Mouse (Mus musculus): ENCODE data around the gene Spon2. TPM values are rescaled to one million over a fixed set of nuclear protein-coding genes. Genes with fewer than 3 reads are reported as not detected.
A peak's percentile ranks its signal among the peaks of the same experiment; 100 is the strongest.

Spon2 gene
- total and polyA plus RNA-seq, 2 experiments from 2014 or later, result 47.2 to 58.1 TPM

DNA sequence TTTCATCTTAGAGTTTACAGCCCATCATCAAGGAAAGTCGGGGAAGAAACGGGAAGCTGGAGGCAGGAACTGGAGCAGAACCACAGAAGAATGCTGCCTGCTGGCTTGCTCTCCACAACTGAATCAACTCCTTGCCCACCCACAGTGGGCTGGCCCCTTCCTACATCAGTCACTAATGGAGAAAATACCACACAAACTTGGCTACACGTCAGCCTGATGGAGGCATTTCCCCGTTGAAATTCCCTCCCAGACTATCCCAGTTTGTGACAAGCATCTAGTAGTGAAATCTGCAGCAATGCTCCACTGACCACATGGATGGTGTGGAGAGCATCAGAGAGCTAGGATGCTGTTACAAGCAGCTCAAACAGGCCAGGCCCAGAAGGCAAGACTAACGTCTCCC is 14.5 kb upstream of the Spon2 start:
- H3K4me1 ChIP-seq (ENCODE audit: control insufficient read depth, insufficient read depth), result peaks cover 20% of the 10 kb centered on the region; the same call in 1 of the 2 replicates
- H3K9ac ChIP-seq (replicated peaks; ENCODE audit: low read depth, low read length), result no peak overlapping the region
- no peaks in the 10 kb centered on the region for H3K9me3 ChIP-seq (replicated peaks; ENCODE audit: control insufficient read depth, low read length)
- no peak for TF ChIP-seq CTCF (IDR thresholded peaks at IDR 0.05; ENCODE audit: low read depth)
- no peak for TF ChIP-seq EP300 (IDR thresholded peaks at IDR 0.05; ENCODE audit: low read depth)
- 75% methylated on average over 5 of the region's 5 CpGs for WGBS
- H3K4me2 ChIP-seq (ENCODE audit: low read depth, low read length), result no peak overlapping the region
- ATAC-seq (ENCODE audit: insufficient read depth, low read depth), result no peak
- H3K36me3 ChIP-seq (replicated peaks; ENCODE audit: control insufficient read depth, insufficient read depth, low read length), result no peaks in the 10 kb centered on the region
- no peak overlapping the region for H3K27ac ChIP-seq (ENCODE audit: low read depth)
- H3K4me3 ChIP-seq (ENCODE audit: low read depth, low read length), result no peak overlapping the region
- no peaks in the 10 kb centered on the region for H3K27me3 ChIP-seq (ENCODE audit: control insufficient read depth, insufficient read depth, low read length)
- DNase-seq (ENCODE audit: low spot score), result no peak

DNA sequence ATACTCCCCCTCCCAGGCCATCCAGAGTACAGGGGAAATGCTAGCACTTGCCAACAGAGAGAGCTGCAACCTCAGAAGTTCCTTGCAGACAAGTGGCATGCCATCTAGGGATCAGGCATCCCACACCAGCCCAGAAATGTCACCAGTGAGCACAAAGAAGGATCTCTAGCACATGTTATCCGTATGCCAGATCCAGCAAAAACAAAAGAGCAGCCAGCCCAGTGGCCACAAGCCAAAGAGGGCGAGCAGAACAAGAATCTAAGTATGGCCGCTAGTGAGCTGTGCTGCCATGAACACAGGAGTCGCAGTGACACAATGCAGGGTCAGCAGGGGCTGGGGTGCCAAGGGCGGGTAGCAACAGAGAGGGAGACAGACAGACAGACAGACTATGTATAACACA is 12.0 kb upstream of the Spon2 start:
- DNase-seq (ENCODE audit: low spot score) (no peak), ATAC-seq (ENCODE audit: insufficient read depth, low read depth) (no peak)
- Histone ChIP-seq H3K27ac (ENCODE audit: low read depth) (no peak overlapping the region), H3K9ac (replicated peaks; ENCODE audit: low read depth, low read length) (no peak overlapping the region), H3K4me2 (ENCODE audit: low read depth, low read length) (no peak overlapping the region), H3K4me3 (ENCODE audit: low read depth, low read length) (no peak overlapping the region), H3K27me3 (ENCODE audit: control insufficient read depth, insufficient read depth, low read length) (no peaks in the 10 kb centered on the region), H3K9me3 (replicated peaks; ENCODE audit: control insufficient read depth, low read length) (no peaks in the 10 kb centered on the region), H3K4me1 (ENCODE audit: control insufficient read depth, insufficient read depth) (peaks cover 18% of the 10 kb centered on the region; the same call in 1 of the 2 replicates), H3K36me3 (replicated peaks; ENCODE audit: control insufficient read depth, insufficient read depth, low read length) (no peaks in the 10 kb centered on the region)
- TF ChIP-seq EP300 (IDR thresholded peaks at IDR 0.05; ENCODE audit: low read depth) (no peak), CTCF (IDR thresholded peaks at IDR 0.05; ENCODE audit: low read depth) (peak; percentile 10; the same call in 1 of the 2 replicates)
- 23% methylated on average over 5 of the region's 5 CpGs for WGBS

DNA sequence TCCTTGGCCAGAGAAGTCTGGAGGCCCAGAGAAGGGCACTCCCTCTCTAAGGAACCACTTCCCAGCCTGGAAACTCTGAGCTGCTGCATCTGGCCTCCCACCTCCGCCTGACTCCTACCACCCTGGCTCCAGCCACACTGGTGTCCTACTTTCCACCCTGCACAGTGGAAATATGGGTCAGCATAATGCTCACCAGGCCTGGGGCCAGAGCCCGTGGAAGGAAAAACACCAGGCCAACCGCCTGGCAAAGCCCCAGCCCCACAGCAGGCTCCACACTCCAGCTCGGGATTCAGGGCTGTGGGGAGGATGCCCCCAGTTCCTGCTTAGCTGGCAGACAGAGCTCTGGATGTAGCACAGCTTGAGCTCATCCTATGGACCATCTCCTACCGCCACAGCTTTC is 10.2 kb upstream of the Spon2 start:
- Histone ChIP-seq H3K4me3 (ENCODE audit: low read depth, low read length) (no peak overlapping the region), H3K4me2 (ENCODE audit: low read depth, low read length) (no peak overlapping the region), H3K27me3 (ENCODE audit: control insufficient read depth, insufficient read depth, low read length) (no peaks in the 10 kb centered on the region), H3K9me3 (replicated peaks; ENCODE audit: control insufficient read depth, low read length) (no peaks in the 10 kb centered on the region), H3K9ac (replicated peaks; ENCODE audit: low read depth, low read length) (no peak overlapping the region), H3K4me1 (ENCODE audit: control insufficient read depth, insufficient read depth) (peaks cover 12% of the 10 kb centered on the region; the same call in 1 of the 2 replicates), H3K27ac (ENCODE audit: low read depth) (peak overlapping the region; percentile 68), H3K36me3 (replicated peaks; ENCODE audit: control insufficient read depth, insufficient read depth, low read length) (no peaks in the 10 kb centered on the region)
- 46% methylated on average over 5 of the region's 5 CpGs for WGBS
- no peak for DNase-seq (ENCODE audit: low spot score)
- no peak for TF ChIP-seq CTCF (IDR thresholded peaks at IDR 0.05; ENCODE audit: low read depth)
- TF ChIP-seq EP300 (IDR thresholded peaks at IDR 0.05; ENCODE audit: low read depth), result no peak
- ATAC-seq (ENCODE audit: insufficient read depth, low read depth), result peak; percentile 62

DNA sequence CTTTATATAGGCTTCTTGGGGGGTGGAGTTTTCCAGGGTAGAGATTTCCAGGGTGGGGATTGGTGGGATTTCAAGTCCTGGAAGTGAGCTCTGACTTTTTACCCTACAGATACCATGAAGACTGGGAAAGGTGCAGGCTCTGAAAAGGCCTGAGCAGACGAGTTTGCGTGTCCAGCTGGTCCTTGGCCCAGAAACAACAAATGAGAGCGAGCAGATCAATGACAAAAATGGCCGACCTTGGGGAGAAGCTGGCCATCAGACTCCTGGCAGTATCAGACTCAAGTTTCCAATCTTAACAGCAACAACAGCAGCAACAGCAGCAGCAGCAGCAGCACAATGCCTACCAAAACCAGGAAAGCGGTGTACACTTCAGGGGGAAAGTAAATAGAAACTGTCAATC is 7.4 kb upstream of the Spon2 start:
- Histone ChIP-seq H3K9me3 (replicated peaks; ENCODE audit: control insufficient read depth, low read length) (no peaks in the 10 kb centered on the region), H3K27ac (ENCODE audit: low read depth) (peak overlapping the region; percentile 36; the same call in 1 of the 2 replicates), H3K9ac (replicated peaks; ENCODE audit: low read depth, low read length) (no peak overlapping the region), H3K27me3 (ENCODE audit: control insufficient read depth, insufficient read depth, low read length) (no peaks in the 10 kb centered on the region), H3K4me3 (ENCODE audit: low read depth, low read length) (no peak overlapping the region), H3K36me3 (replicated peaks; ENCODE audit: control insufficient read depth, insufficient read depth, low read length) (no peaks in the 10 kb centered on the region), H3K4me1 (ENCODE audit: control insufficient read depth, insufficient read depth) (peaks cover 22% of the 10 kb centered on the region), H3K4me2 (ENCODE audit: low read depth, low read length) (no peak overlapping the region)
- ATAC-seq (ENCODE audit: insufficient read depth, low read depth) (no peak), DNase-seq (ENCODE audit: low spot score) (no peak)
- TF ChIP-seq EP300 (IDR thresholded peaks at IDR 0.05; ENCODE audit: low read depth) (no peak), CTCF (IDR thresholded peaks at IDR 0.05; ENCODE audit: low read depth) (no peak)
- WGBS, result 87% methylated on average over 5 of the region's 5 CpGs

DNA sequence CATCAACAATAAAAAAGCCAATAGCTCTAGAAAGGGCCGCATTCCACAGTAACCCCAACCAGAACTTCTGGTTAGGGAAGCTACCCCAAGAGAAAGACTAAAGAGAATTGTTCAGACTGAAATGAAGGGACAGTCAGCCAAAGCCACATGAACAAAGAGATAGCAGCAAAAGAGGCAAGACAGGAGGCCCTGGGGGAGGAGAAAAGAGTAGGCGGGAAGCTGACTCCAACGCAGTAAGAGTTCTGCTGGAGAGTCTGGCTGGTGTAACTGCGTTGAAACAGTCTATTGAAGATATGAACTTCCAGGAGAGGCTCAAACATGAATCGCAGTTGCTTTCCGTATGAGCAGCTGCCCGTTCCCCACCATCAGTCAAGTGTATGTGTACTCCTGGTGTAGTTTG is 6.2 kb upstream of the Spon2 start:
- ATAC-seq (ENCODE audit: insufficient read depth, low read depth) (no peak), DNase-seq (ENCODE audit: low spot score) (no peak)
- Histone ChIP-seq H3K4me2 (ENCODE audit: low read depth, low read length) (no peak overlapping the region), H3K27me3 (ENCODE audit: control insufficient read depth, insufficient read depth, low read length) (no peaks in the 10 kb centered on the region), H3K27ac (ENCODE audit: low read depth) (no peak overlapping the region), H3K9ac (replicated peaks; ENCODE audit: low read depth, low read length) (no peak overlapping the region), H3K9me3 (replicated peaks; ENCODE audit: control insufficient read depth, low read length) (no peaks in the 10 kb centered on the region), H3K4me1 (ENCODE audit: control insufficient read depth, insufficient read depth) (peaks cover 22% of the 10 kb centered on the region), H3K36me3 (replicated peaks; ENCODE audit: control insufficient read depth, insufficient read depth, low read length) (no peaks in the 10 kb centered on the region), H3K4me3 (ENCODE audit: low read depth, low read length) (no peak overlapping the region)
- TF ChIP-seq CTCF (IDR thresholded peaks at IDR 0.05; ENCODE audit: low read depth) (no peak), EP300 (IDR thresholded peaks at IDR 0.05; ENCODE audit: low read depth) (no peak)
- WGBS, result 50% methylated on average over 7 of the region's 7 CpGs

Data from heart, postnatal 0 days (tissue).